12 mouse cellular contexts compared by ENCODE assay signal in the genomic region with DNA sequence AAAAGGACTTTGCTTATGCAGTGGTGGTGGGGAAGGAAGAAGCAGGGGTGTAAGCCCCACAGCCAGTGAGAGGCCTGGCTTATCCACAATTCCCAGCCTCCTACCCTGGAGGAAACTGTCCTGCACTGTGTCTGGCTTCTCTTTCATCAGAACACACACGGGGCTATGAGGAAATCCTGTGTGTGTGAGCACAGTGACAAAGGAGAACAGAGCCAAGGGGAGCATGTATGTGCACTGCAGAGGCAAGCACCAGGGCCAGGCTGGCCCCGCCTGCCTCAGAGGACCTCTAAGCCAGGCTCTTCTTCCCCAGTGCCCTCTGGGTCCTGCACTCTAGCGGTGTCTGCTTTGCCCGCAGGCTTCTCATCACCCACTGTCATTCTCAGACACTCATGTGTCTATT. TPM values are rescaled to one million over a fixed set of nuclear protein-coding genes. Genes with fewer than 3 reads are reported as not detected.
DNase-seq lines count a peak whose midpoint lies in the region; ATAC-seq lines count a peak whose summit lies in the region.
"Had no signal": no experiment of that assay in that cellular context is flagged by ENCODE, and none has a peak within 500 bp of the region (broad histone marks: within the 10 kb centered on the region; RNA-seq: fewer than 3 reads in every experiment).

No protein-coding gene starts in this region.

- H3K36me3 ChIP-seq in heart, embryonic 16.5 days (ENCODE audit: control insufficient read depth, insufficient read depth) = peaks cover 8% of the 10 kb centered on the region; the same call in 1 of the 2 replicates
- H3K36me3 ChIP-seq in midbrain, embryonic 13.5 days = peaks cover 34% of the 10 kb centered on the region
- H3K36me3 ChIP-seq in midbrain, embryonic 15.5 days (replicated peaks) = no peaks in the 10 kb centered on the region; the same call in 1 of the 2 replicates

- H3K27ac ChIP-seq in heart, embryonic 16.5 days (ENCODE audit: low read length) = no peak overlapping the region
- H3K27ac ChIP-seq in midbrain, embryonic 13.5 days = no peak overlapping the region
- H3K27ac ChIP-seq in midbrain, embryonic 15.5 days = no peak overlapping the region
- H3K27ac ChIP-seq: neural tube, embryonic 12.5 days had no signal

- WGBS in heart, embryonic 16.5 days = 58% methylated on average over 4 of the region's 4 CpGs
- 80% methylated on average over 4 of the region's 4 CpGs for WGBS in midbrain, embryonic 13.5 days
- WGBS in midbrain, embryonic 15.5 days = 77% methylated on average over 4 of the region's 4 CpGs

- no peak overlapping the region for H3K9ac ChIP-seq in heart, embryonic 16.5 days (ENCODE audit: low read length)
- no peak overlapping the region for H3K9ac ChIP-seq in midbrain, embryonic 13.5 days (replicated peaks)
- no peak overlapping the region for H3K9ac ChIP-seq in midbrain, embryonic 15.5 days
- H3K9ac ChIP-seq: neural tube, embryonic 12.5 days had no signal

- intact Hi-C loops in heart, postnatal 36 days (cut with DNase I) = loop anchor here (2.0 kb wide), 1 partner anchor 20 kb away; no protein-coding TSS in a partner anchor

- peak; percentile 52 for DNase-seq in adrenal gland, postnatal 10 days
- DNase-seq in adrenal gland, adult 18-20 months (ENCODE audit: low spot score in 2 of 2) = no peak
- DNase-seq in heart, postnatal 36 days = no peak
- no peak for DNase-seq in left cerebral cortex, adult 11 months (ENCODE audit: low spot score)
- DNase-seq: adrenal gland, adult 8-10 months; cerebellum, adult 9-11 months; kidney, adult 9 months had no signal

- H3K4me1 ChIP-seq in heart, embryonic 16.5 days (ENCODE audit: control insufficient read depth, insufficient read depth, low read length) = peaks cover 5% of the 10 kb centered on the region; the same call in 1 of the 2 replicates
- H3K4me1 ChIP-seq in midbrain, embryonic 13.5 days (replicated peaks) = no peaks in the 10 kb centered on the region
- H3K4me1 ChIP-seq in midbrain, embryonic 15.5 days = no peaks in the 10 kb centered on the region
- H3K4me1 ChIP-seq: neural tube, embryonic 12.5 days had no signal

- peak; percentile 61; the same call in 1 of the 2 replicates for ATAC-seq in heart, embryonic 16.5 days (replicated peaks; ENCODE audit: extremely low read depth, insufficient read depth, low FRiP score)
- ATAC-seq in midbrain, embryonic 13.5 days = 0 out of 2 replicates have a peak, but pooled peaks have one; percentile 37
- ATAC-seq in midbrain, embryonic 15.5 days (replicated peaks) = no peak
- peak; percentile 59 for ATAC-seq in monocyte, adult 5-6 weeks (replicated peaks; ENCODE audit: insufficient number of reproducible peaks, low FRiP score, low TSS enrichment, poor library complexity, severe bottlenecking)

- no peaks in the 10 kb centered on the region for H3K9me3 ChIP-seq in heart, embryonic 16.5 days (replicated peaks; ENCODE audit: control insufficient read depth, low read length)
- no peaks in the 10 kb centered on the region for H3K9me3 ChIP-seq in midbrain, embryonic 13.5 days
- H3K9me3 ChIP-seq in midbrain, embryonic 15.5 days = no peaks in the 10 kb centered on the region
- H3K9me3 ChIP-seq: neural tube, embryonic 12.5 days had no signal

- no peak overlapping the region for H3K4me2 ChIP-seq in heart, embryonic 16.5 days (ENCODE audit: low read depth, low read length)
- H3K4me2 ChIP-seq in midbrain, embryonic 13.5 days (replicated peaks) = no peak overlapping the region
- H3K4me2 ChIP-seq in midbrain, embryonic 15.5 days = no peak overlapping the region
- H3K4me2 ChIP-seq: neural tube, embryonic 12.5 days had no signal

- no peaks in the 10 kb centered on the region for H3K27me3 ChIP-seq in heart, embryonic 16.5 days (ENCODE audit: control insufficient read depth, insufficient read depth, low read length)
- H3K27me3 ChIP-seq in midbrain, embryonic 13.5 days = no peaks in the 10 kb centered on the region
- no peaks in the 10 kb centered on the region for H3K27me3 ChIP-seq in midbrain, embryonic 15.5 days (replicated peaks)
- H3K27me3 ChIP-seq: neural tube, embryonic 12.5 days had no signal

- H3K4me3 ChIP-seq in heart, embryonic 16.5 days (ENCODE audit: low read length) = no peak overlapping the region
- no peak overlapping the region for H3K4me3 ChIP-seq in midbrain, embryonic 13.5 days (replicated peaks)
- no peak overlapping the region for H3K4me3 ChIP-seq in midbrain, embryonic 15.5 days
- H3K4me3 ChIP-seq: neural tube, embryonic 12.5 days had no signal

RNA-seq across cellular contexts. Expression of gene Mrpl44, which starts 34.8 kb away (rescaled TPM):
- 10 to 100 TPM; 54.3 to 59.4 TPM for total RNA-seq in adrenal gland, postnatal 10 days (2021)
- total RNA-seq in adrenal gland, adult 18-20 months (2021) = 10 to 100 TPM; 43.3 to 54.9 TPM
- polyA plus RNA-seq in heart, embryonic 16.5 days (2015; fragmentation: Nextera tagmentation; extraction: Ambion mirVana) = 52.8 and 57.5 TPM in 2 replicates
- total RNA-seq in heart, postnatal 36 days (2021) = 10 to 100 TPM; 66.7 to 74.2 TPM
- 51.9 and 54.5 TPM in 2 replicates for polyA plus RNA-seq in midbrain, embryonic 13.5 days (2015; fragmentation: Nextera tagmentation; extraction: Ambion mirVana)
- 41.2 and 41.3 TPM in 2 replicates for polyA plus RNA-seq in midbrain, embryonic 15.5 days (2015; fragmentation: Nextera tagmentation; extraction: Ambion mirVana)
- total RNA-seq in monocyte, adult 5-6 weeks (2017) = 14.1 to 18.0 TPM (median 15.9 TPM) in 3 replicates

RNA-seq across cellular contexts. Expression of gene Wdfy1, which starts 34.9 kb away (rescaled TPM):
- 10 to 100 TPM; 35.4 to 40.8 TPM for total RNA-seq in adrenal gland, postnatal 10 days (2021)
- total RNA-seq in adrenal gland, adult 18-20 months (2021) = 10 to 100 TPM; 40.4 to 44.0 TPM
- polyA plus RNA-seq in heart, embryonic 16.5 days (2015; fragmentation: Nextera tagmentation; extraction: Ambion mirVana) = 30.0 and 38.5 TPM in 2 replicates
- 10 to 100 TPM; 17.0 to 19.7 TPM for total RNA-seq in heart, postnatal 36 days (2021)
- polyA plus RNA-seq in midbrain, embryonic 13.5 days (2015; fragmentation: Nextera tagmentation; extraction: Ambion mirVana) = 113 and 118 TPM in 2 replicates
- 153 TPM in 2 replicates for polyA plus RNA-seq in midbrain, embryonic 15.5 days (2015; fragmentation: Nextera tagmentation; extraction: Ambion mirVana)
- 24.7 to 50.1 TPM (median 27.2 TPM) in 3 replicates for total RNA-seq in monocyte, adult 5-6 weeks (2017)
